Mouse (Mus musculus) testis, adult 2 months (tissue): ENCODE data around the gene Tmem203.

Source experiments
- CTCF ChIP-seq: fragments of 200-500 bp; IDR thresholded peaks from 2 replicates; pipeline ENCODE4 v1.5.1; 2012; ENCODE audit warnings: low read depth, mild to moderate bottlenecking, inconsistent platforms, low read length, moderate library complexity; ENCODE audit not compliant: control insufficient read depth, insufficient read depth, insufficient replicate concordance
- POLR2A ChIP-seq: fragments of 200-500 bp; IDR thresholded peaks from 2 replicates; pipeline ENCODE4 v1.6.1; 2012; ENCODE audit warnings: low read depth, mild to moderate bottlenecking, inconsistent platforms, low read length, moderate library complexity; ENCODE audit not compliant: control insufficient read depth

GRCm38 (mm10) chr2:25240310-25240709 lies 14.9 kb upstream of the Tmem203 start:
- no peak for TF ChIP-seq POLR2A
- no peak for TF ChIP-seq CTCF
